Mouse (Mus musculus): ENCODE measurements around the gene Isl1. TPM values are rescaled to one million over a fixed set of nuclear protein-coding genes. Genes with fewer than 3 reads are reported as not detected.

Isl1 gene
- total RNA-seq, 2 experiments from 2014 or later = not detected

- no peak for ATAC-seq (ENCODE audit: poor library complexity, severe bottlenecking)
Measured at GRCm38 (mm10) chr13:116295401-116295800, 14.1 kb downstream of the Isl1 start.

GRCm38 (mm10) chr13:116294734-116295133, 14.8 kb downstream of the Isl1 start:
- no peak for ATAC-seq (ENCODE audit: poor library complexity, severe bottlenecking)

- no peak for ATAC-seq (ENCODE audit: poor library complexity, severe bottlenecking)
Measured at GRCm38 (mm10) chr13:116294151-116294461, 15.4 kb downstream of the Isl1 start.

- ATAC-seq (ENCODE audit: poor library complexity, severe bottlenecking) = no peak
Measured at GRCm38 (mm10) chr13:116293301-116294150, 16.0 kb downstream of the Isl1 start.

- no peak for ATAC-seq (ENCODE audit: poor library complexity, severe bottlenecking)
Measured at GRCm38 (mm10) chr13:116289655-116290054, 19.8 kb downstream of the Isl1 start.

DNA sequence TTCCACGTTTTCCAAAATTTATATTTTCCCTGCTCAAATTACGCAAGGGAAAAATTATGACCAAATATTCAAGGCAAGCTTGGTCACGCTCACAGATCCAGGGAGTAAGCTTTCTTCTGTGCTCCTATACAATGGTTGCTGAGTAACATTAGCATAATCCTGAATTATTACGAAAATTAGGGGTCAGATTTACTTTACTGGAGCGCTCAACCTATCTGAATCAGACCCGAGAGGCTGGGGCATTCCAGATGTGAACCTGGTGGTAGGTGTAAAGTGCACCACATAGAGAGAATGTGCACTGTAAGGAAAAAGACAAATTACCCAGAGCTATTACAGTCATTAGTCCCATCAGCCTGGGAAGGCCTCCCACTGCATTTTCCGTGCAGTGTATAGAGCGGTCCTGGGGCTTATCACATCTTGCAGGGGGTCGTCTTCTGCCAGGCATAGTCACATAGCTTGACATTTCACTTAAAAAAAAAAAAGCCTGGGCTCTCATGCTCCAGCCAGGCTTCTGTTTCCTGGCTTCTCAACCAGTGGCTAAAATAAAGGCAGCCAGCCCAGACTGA, 30.2 kb downstream of the Isl1 start:
- no peak for ATAC-seq (ENCODE audit: poor library complexity, severe bottlenecking)

Measured in megakaryocyte, adult 5-6 weeks (primary cell).